Mouse (Mus musculus) neural tube, embryonic 12.5 days (tissue): ENCODE data around the gene Mcm10. TPM values are rescaled to one million over a fixed set of nuclear protein-coding genes. Genes with fewer than 3 reads are reported as not detected.

Source experiments
- ATAC-seq: fragments of 200-750 bp; cut with Nextera tagmentation; 2 replicates; pipeline ENCODE4 v1.8.0; 2017; ENCODE audit warnings: low read depth, mild to moderate bottlenecking, moderate TSS enrichment, moderate library complexity; ENCODE audit not compliant: low FRiP score
- H3K27ac ChIP-seq: fragments of 300-500 bp; sonication (generic); 2 replicates; pipeline ENCODE4 v1.5.1; 2016
- H3K27me3 ChIP-seq: fragments of 300-500 bp; sonication (generic); replicated peaks from 2 replicates; pipeline ENCODE4 v1.6.1; 2016; ENCODE audit warnings: mild to moderate bottlenecking
- H3K36me3 ChIP-seq: fragments of 300-500 bp; sonication (generic); 2 replicates; pipeline ENCODE4 v1.6.1; 2016; ENCODE audit warnings: mild to moderate bottlenecking
- H3K4me1 ChIP-seq: fragments of 300-500 bp; sonication (generic); 2 replicates; pipeline ENCODE4 v1.6.1; 2016
- H3K4me2 ChIP-seq: fragments of 300-500 bp; sonication (generic); replicated peaks from 2 replicates; pipeline ENCODE4 v1.6.1; 2016; ENCODE audit warnings: mild to moderate bottlenecking
- H3K4me3 ChIP-seq: fragments of 300-500 bp; sonication (generic); 2 replicates; pipeline ENCODE4 v1.5.1; 2016
- H3K9ac ChIP-seq: fragments of 300-500 bp; sonication (generic); 2 replicates; pipeline ENCODE4 v1.6.1; 2016; ENCODE audit warnings: mild to moderate bottlenecking
- H3K9me3 ChIP-seq: fragments of 300-500 bp; sonication (generic); 2 replicates; pipeline ENCODE4 v1.6.1; 2016; ENCODE audit warnings: mild to moderate bottlenecking
- WGBS: fragments of 180-500 bp; shearing (Covaris S2); methylation state at CpG from one replicate; pipeline ENCODE4 v1.1.7; 2016; 5-methylcytosine and 5-hydroxymethylcytosine counted together
- polyA plus RNA-seq: library from polyadenylated mRNA; unstranded; fragments of >200 nt; fragmentation: Nextera tagmentation; extraction: Ambion mirVana; gene quantifications from 2 replicates; pipeline ENCODE4 v1.2.1, GENCODE M21; 2016

Mcm10 gene
- polyA plus RNA-seq, 1 experiment from 2014 or later = 21.7 TPM

DNA sequence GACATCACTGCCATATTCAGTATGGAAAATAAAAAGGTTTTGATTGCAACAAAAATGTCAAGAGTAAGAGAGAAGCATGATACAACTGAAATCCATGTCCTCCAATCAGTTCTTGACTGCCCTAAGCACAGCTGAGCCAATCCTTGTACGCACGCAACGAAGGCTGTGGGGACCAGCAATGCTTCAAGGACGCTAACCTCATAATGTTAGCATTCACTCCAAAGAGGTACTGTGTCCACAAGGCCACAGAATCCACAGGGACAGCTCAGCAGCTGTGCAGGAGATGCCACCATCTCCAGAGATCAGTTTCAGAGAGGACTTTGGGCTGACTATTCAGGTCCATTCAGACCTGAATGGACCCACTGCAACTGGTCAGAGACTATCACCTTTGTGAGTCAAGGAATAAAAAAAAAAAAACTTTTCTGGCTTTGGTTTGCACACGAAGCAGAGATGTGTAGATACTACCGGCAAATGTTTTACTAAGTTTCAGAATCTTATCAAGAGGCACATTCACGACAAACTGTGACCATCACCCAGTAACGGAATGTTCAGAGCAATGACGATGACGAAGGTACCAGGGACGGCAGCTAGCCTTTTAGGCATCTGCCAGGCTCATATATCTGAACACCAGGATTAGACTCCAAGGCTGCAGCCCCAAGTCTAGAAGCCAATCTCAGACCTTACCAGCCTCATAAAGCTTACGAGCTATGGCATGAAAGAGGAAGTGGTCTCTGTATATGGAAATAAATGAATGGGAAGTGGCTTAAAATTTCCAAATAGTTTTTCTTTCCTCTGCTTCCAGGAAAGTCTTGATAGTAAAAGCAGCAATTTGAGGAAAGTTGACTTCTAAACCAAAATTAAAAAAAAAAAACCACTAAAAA is 27.9 kb upstream of the Mcm10 start:
- 91% methylated on average over 12 of the region's 12 CpGs for WGBS
- no peak overlapping the region for H3K4me2 ChIP-seq
- H3K4me3 ChIP-seq = no peak overlapping the region
- H3K27me3 ChIP-seq = no peaks in the 10 kb centered on the region
- H3K4me1 ChIP-seq = peaks cover 19% of the 10 kb centered on the region
- no peak for ATAC-seq
- no peak overlapping the region for H3K9ac ChIP-seq
- H3K36me3 ChIP-seq = no peaks in the 10 kb centered on the region
- no peaks in the 10 kb centered on the region for H3K9me3 ChIP-seq
- H3K27ac ChIP-seq = no peak overlapping the region

GRCm38 (mm10) chr2:5039350-5040170 is 27.0 kb upstream of the Mcm10 start:
- Histone ChIP-seq H3K27ac (no peak overlapping the region), H3K4me1 (peaks cover 11% of the 10 kb centered on the region; the same call in 1 of the 2 replicates), H3K4me3 (no peak overlapping the region), H3K9me3 (no peaks in the 10 kb centered on the region), H3K27me3 (no peaks in the 10 kb centered on the region), H3K4me2 (no peak overlapping the region), H3K9ac (no peak overlapping the region), H3K36me3 (no peaks in the 10 kb centered on the region)
- WGBS = 88% methylated on average over 13 of the region's 13 CpGs
- no peak for ATAC-seq

GRCm38 (mm10) chr2:5038320-5038719 is 25.7 kb upstream of the Mcm10 start:
- H3K27ac ChIP-seq = no peak overlapping the region
- no peaks in the 10 kb centered on the region for H3K36me3 ChIP-seq
- no peak overlapping the region for H3K4me2 ChIP-seq
- ATAC-seq = 0 out of 2 replicates have a peak, but pooled peaks have one; percentile 51
- no peaks in the 10 kb centered on the region for H3K9me3 ChIP-seq
- no peak overlapping the region for H3K4me3 ChIP-seq
- no peak overlapping the region for H3K9ac ChIP-seq
- peaks cover 11% of the 10 kb centered on the region; the same call in 1 of the 2 replicates for H3K4me1 ChIP-seq
- WGBS = 45% methylated on average over 5 of the region's 5 CpGs
- H3K27me3 ChIP-seq = no peaks in the 10 kb centered on the region

GRCm38 (mm10) chr2:5037390-5037789 is 24.8 kb upstream of the Mcm10 start:
- no peak overlapping the region for H3K27ac ChIP-seq
- ATAC-seq = no peak; the same call in 1 of the 2 replicates
- WGBS = 22% methylated on average over 3 of the region's 3 CpGs
- H3K4me3 ChIP-seq = no peak overlapping the region
- H3K36me3 ChIP-seq = no peaks in the 10 kb centered on the region
- H3K27me3 ChIP-seq = no peaks in the 10 kb centered on the region
- no peak overlapping the region for H3K9ac ChIP-seq
- no peak overlapping the region for H3K4me2 ChIP-seq
- no peaks in the 10 kb centered on the region for H3K9me3 ChIP-seq
- H3K4me1 ChIP-seq = peaks cover 11% of the 10 kb centered on the region; the same call in 1 of the 2 replicates

DNA sequence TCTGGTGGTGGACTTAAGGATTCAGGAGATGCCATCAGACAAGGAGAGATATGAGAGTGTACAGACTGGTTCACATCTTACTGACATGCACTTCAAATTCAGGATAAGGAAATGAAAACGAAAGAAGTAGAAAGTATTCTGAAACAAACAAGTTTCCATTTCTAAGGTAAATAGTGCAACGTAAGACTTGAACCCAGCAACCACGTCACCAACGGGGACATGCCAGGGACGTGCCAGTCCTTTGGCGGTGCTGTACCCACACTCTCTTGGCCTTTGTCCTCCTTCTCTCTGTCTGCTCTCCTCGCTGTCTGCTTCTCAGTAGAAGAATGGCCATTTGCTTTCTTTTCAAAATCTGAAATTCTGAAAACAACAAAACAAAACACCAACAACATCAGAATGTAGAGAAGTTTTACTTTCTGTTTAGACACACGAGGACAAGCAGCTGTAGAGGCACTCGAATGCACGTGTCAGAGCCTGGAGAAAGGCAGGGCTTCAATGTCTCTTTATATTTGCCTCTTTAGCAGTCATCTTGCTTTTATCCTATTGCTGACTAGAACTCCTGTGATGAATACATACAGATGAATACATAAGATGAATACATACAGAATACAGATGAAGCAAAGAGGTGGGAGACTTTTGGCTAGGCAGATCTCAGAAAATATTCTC is 24.0 kb upstream of the Mcm10 start:
- no peak for ATAC-seq
- no peaks in the 10 kb centered on the region for H3K27me3 ChIP-seq
- H3K36me3 ChIP-seq = no peaks in the 10 kb centered on the region
- WGBS = 85% methylated on average over 10 of the region's 10 CpGs
- no peaks in the 10 kb centered on the region for H3K9me3 ChIP-seq
- H3K27ac ChIP-seq = no peak overlapping the region
- H3K9ac ChIP-seq = no peak overlapping the region
- no peak overlapping the region for H3K4me2 ChIP-seq
- H3K4me1 ChIP-seq = peaks cover 11% of the 10 kb centered on the region; the same call in 1 of the 2 replicates
- H3K4me3 ChIP-seq = no peak overlapping the region

- no peak for ATAC-seq
- no peaks in the 10 kb centered on the region for H3K27me3 ChIP-seq
Measured at GRCm38 (mm10) chr2:5035241-5035640, 22.6 kb upstream of the Mcm10 start.

DNA sequence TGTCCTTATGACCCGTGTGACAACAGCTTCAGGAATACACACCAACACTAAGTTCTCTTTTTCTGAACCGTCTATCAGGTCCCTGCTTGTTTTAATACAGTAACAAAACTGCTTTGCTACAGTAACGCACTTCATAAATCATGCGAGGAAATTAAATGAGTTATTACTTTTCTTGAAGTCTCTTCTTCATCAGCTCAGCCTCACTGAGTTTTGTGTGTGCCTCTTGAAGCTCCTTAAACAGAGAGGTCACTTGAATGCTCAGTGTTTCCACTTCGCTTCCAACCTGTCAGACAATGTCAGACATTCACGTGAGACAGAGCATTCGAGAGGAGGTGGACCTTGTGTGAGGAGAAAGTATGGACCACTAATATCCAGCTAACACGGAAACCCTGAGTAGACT is 22.2 kb upstream of the Mcm10 start:
- H3K9me3 ChIP-seq = no peaks in the 10 kb centered on the region
- H3K4me1 ChIP-seq = peaks cover 11% of the 10 kb centered on the region; the same call in 1 of the 2 replicates
- H3K36me3 ChIP-seq = no peaks in the 10 kb centered on the region
- H3K9ac ChIP-seq = no peak overlapping the region
- H3K4me2 ChIP-seq = no peak overlapping the region
- WGBS = 90% methylated on average over 8 of the region's 8 CpGs
- H3K4me3 ChIP-seq = no peak overlapping the region
- ATAC-seq = no peak
- no peaks in the 10 kb centered on the region for H3K27me3 ChIP-seq
- H3K27ac ChIP-seq = no peak overlapping the region

More at GRCm38 (mm10) chr2:5035241-5035640, 22.6 kb upstream of the Mcm10 start:
- Histone ChIP-seq H3K9me3 (no peaks in the 10 kb centered on the region), H3K4me2 (no peak overlapping the region), H3K27ac (no peak overlapping the region), H3K4me1 (peaks cover 11% of the 10 kb centered on the region; the same call in 1 of the 2 replicates), H3K36me3 (no peaks in the 10 kb centered on the region), H3K4me3 (no peak overlapping the region), H3K9ac (no peak overlapping the region)
- 88% methylated on average over 9 of the region's 9 CpGs for WGBS

DNA sequence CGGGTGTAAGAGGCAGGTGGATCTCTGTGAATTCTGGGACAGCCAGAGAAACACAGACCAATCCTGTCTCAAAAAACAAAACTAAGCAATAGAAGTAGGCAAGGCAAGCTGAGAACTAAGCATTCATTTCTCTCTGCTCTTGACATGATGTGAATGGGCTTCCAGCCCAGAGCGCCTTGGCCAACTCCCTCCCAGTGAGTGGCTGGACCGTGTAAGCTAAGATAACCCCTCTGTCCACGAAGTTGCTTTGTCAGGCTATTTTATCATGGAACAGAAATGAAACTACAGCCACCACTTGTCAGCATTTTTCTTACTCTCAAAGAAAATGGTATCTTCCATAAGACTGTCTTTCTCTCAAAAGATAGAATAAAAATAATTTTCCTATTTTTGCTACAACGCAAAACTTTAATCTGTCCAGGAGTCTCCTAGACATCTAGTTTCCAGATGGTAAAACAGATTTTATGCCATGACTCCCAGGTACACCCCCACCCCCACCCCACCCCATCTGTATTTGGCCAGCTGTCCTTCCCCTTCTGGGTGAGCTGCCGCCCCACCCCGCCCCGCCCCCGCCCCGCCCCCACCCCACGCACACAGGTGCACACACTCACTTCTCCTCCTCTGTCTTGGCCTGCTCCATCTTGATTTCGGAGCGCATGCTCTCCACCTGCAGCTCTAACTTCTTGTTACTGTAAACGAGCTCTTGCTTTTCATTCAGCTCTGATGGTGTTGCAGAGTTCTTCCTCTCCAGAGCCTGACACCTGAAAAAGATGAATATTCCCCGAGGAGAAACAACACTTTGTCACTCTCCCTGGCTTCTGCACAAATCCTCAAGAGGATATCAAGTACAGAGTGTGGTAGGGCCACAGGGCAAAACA is 21.2 kb upstream of the Mcm10 start:
- H3K9ac ChIP-seq = no peak overlapping the region
- no peaks in the 10 kb centered on the region for H3K9me3 ChIP-seq
- H3K27me3 ChIP-seq = no peaks in the 10 kb centered on the region
- WGBS = 67% methylated on average over 14 of the region's 15 CpGs
- ATAC-seq = no peak
- H3K36me3 ChIP-seq = no peaks in the 10 kb centered on the region
- H3K4me2 ChIP-seq = no peak overlapping the region
- no peak overlapping the region for H3K4me3 ChIP-seq
- no peak overlapping the region for H3K27ac ChIP-seq
- peaks cover 11% of the 10 kb centered on the region; the same call in 1 of the 2 replicates for H3K4me1 ChIP-seq

DNA sequence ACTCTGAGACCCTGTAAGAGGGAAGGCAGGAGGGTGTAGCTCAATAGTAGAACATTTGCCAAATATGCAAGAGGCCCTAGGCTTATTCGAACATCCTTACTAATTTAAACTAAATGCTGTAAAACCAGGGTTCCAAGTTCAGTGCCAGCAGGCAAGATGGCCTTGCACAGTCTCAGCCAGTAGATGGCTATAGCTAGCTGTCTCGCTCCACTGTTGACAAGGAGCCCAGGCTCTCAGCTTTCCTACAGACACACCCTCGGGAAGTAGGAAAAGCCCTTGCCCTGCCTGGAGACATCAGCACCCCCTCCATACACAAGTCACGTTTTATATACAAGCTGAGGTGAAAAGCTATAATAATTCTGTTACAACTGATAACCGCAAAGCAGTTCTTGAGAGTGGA is 20.1 kb upstream of the Mcm10 start:
- no peaks in the 10 kb centered on the region for H3K9me3 ChIP-seq
- no peak overlapping the region for H3K27ac ChIP-seq
- H3K4me2 ChIP-seq = no peak overlapping the region
- no peak for ATAC-seq
- H3K9ac ChIP-seq = no peak overlapping the region
- 78% methylated on average over 5 of the region's 5 CpGs for WGBS
- H3K4me1 ChIP-seq = peaks cover 3% of the 10 kb centered on the region; the same call in 1 of the 2 replicates
- no peaks in the 10 kb centered on the region for H3K27me3 ChIP-seq
- H3K36me3 ChIP-seq = no peaks in the 10 kb centered on the region
- H3K4me3 ChIP-seq = no peak overlapping the region

DNA sequence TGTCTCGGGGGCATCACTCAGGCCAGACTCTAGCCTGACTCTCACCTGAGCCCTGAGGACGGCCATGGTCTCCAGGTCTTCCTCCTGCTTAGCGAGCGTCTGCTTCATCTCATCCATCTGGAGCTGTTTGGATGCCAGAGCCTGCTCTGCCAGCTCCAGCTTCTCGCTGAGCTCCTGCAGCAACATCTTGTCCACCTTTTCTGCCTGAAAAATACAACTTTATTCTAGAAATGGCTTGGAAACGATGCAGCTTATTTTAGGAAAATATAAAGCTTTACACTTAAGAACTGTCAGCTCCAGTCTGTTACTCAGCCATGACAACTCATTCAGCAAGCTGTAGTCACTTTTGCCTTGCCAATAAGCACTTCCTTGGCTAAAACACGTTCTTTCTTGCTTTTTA is 18.6 kb upstream of the Mcm10 start:
- Histone ChIP-seq H3K27me3 (no peaks in the 10 kb centered on the region), H3K9ac (no peak overlapping the region), H3K4me3 (no peak overlapping the region), H3K9me3 (no peaks in the 10 kb centered on the region), H3K4me2 (no peak overlapping the region), H3K27ac (no peak overlapping the region), H3K4me1 (no peaks in the 10 kb centered on the region), H3K36me3 (no peaks in the 10 kb centered on the region)
- WGBS = 84% methylated on average over 7 of the region's 7 CpGs
- ATAC-seq = no peak

- H3K4me3 ChIP-seq = no peak overlapping the region
- ATAC-seq = no peak
- WGBS = 88% methylated on average over 4 of the region's 4 CpGs
- H3K4me2 ChIP-seq = no peak overlapping the region
- H3K9me3 ChIP-seq = no peaks in the 10 kb centered on the region
- H3K9ac ChIP-seq = no peak overlapping the region
- no peaks in the 10 kb centered on the region for H3K36me3 ChIP-seq
- no peaks in the 10 kb centered on the region for H3K4me1 ChIP-seq
- no peaks in the 10 kb centered on the region for H3K27me3 ChIP-seq
- H3K27ac ChIP-seq = no peak overlapping the region
Measured at GRCm38 (mm10) chr2:5029808-5030207, 17.2 kb upstream of the Mcm10 start.
